Mouse (Mus musculus) right cerebral cortex, postnatal 4 days (tissue): ENCODE data around the gene Plk3.
A peak's percentile ranks its signal among the peaks of the same experiment; 100 is the strongest.

Source experiments
- DNase-seq: peaks from one replicate; pipeline ENCODE4 v3.0.0-alpha.2; 2022

Gene Plk3

GRCm38 (mm10) chr4:117117931-117118330, 15.8 kb downstream of the Plk3 start:
- no peak for DNase-seq

GRCm38 (mm10) chr4:117115592-117115991, 18.2 kb downstream of the Plk3 start:
- DNase-seq, result no peak

GRCm38 (mm10) chr4:117113237-117113636, 20.5 kb downstream of the Plk3 start:
- no peak for DNase-seq

- DNase-seq, result no peak
Observed at GRCm38 (mm10) chr4:117110985-117111384, 22.8 kb downstream of the Plk3 start.

- no peak for DNase-seq
Observed at GRCm38 (mm10) chr4:117110249-117110648, 23.5 kb downstream of the Plk3 start.

GRCm38 (mm10) chr4:117109330-117109729, 24.4 kb downstream of the Plk3 start:
- DNase-seq, result no peak

GRCm38 (mm10) chr4:117108524-117108849, 25.3 kb downstream of the Plk3 start:
- DNase-seq, result no peak

- no peak for DNase-seq
Observed at GRCm38 (mm10) chr4:117107813-117108523, 25.8 kb downstream of the Plk3 start.

GRCm38 (mm10) chr4:117105127-117105526, 28.6 kb downstream of the Plk3 start:
- DNase-seq, result no peak

GRCm38 (mm10) chr4:117104672-117105071, 29.1 kb downstream of the Plk3 start:
- no peak for DNase-seq

GRCm38 (mm10) chr4:117101218-117101617, 32.5 kb downstream of the Plk3 start:
- no peak for DNase-seq

- DNase-seq, result no peak
Observed at GRCm38 (mm10) chr4:117100036-117100435, 33.7 kb downstream of the Plk3 start.

GRCm38 (mm10) chr4:117098764-117099036, 35.1 kb downstream of the Plk3 start:
- no peak for DNase-seq

GRCm38 (mm10) chr4:117097969-117098763, 35.6 kb downstream of the Plk3 start:
- no peak for DNase-seq

- DNase-seq, result no peak
Observed at GRCm38 (mm10) chr4:117096666-117097065, 37.1 kb downstream of the Plk3 start.

- peak; percentile 88 for DNase-seq
Observed at GRCm38 (mm10) chr4:117095551-117096452, 38.0 kb downstream of the Plk3 start, which contains the start of gene Ptch2. Gene Ptch2 (plus strand): TSS chr4:117096075.

GRCm38 (mm10) chr4:117094626-117095361, 39.0 kb downstream of the Plk3 start:
- no peak for DNase-seq

GRCm38 (mm10) chr4:117090586-117090985, 43.2 kb downstream of the Plk3 start:
- DNase-seq, result no peak

GRCm38 (mm10) chr4:117087948-117088640, 45.7 kb downstream of the Plk3 start:
- DNase-seq, result no peak
